Mouse (Mus musculus) left cerebral cortex, postnatal 10 days (tissue): Measurements from ENCODE around the gene Smc3. TPM values are rescaled to one million over a fixed set of nuclear protein-coding genes. Genes with fewer than 3 reads are reported as not detected.

Experiments used
- DNase-seq, 2 experiments: peaks; one replicate each; pipeline ENCODE4 v3.0.0; 2021 to 2022; ENCODE audit warnings: low spot score in 2 of 2, mixed read lengths in 1 of 2; ENCODE audit errors: extremely low spot score in 1 of 2
- intact Hi-C: fragments of 180-260 bp; cut with DNase I; formaldehyde crosslinking; loops from one replicate; pipeline ENCODE4 v1.15.1; 2025
- total RNA-seq, 2 experiments: library from RNA; stranded (reverse); gene quantifications; 2 replicates each; pipeline ENCODE4 v1.2.3; 2021

Gene Smc3
- 10 to 100 TPM; 33.9 to 36.3 TPM for total RNA-seq

DNA sequence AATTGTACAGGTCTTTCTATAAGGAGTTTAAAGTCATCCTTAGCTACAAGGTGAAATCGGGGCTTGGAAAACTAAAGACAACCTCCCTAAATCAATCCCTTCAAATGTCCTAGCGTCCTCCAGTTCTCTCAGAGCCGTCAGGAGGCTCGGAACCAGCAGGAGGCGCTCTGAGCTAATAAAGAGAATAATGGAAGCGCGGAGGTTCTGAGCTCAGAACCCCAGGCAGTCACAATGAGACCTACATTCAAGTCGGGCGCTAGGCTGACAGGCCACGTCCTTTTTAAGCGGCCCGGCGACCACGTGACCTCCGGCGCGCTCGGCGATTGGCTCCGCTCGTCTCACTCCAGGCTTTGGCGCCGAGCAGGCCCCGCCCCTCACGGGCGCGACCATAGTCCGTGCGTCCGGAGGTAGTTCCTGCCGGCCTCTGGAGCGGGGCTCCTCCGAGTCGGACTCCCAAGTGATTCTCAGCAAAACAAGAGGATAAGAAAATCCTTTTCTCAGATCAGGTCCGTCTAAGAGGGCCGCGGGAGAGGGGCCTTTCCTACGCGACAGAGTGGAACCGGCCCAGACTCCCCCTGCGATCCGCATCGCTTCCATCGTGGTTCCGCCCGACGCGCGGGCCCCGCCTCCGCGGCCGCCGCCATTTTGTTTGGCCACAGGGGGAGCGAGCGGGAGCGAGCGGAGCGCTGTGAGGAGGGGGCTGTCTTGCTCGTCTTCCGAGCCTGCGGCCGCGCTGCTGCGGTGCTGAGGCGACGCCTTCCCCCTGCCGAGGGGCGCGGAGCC, at the start of gene Smc3:
Smc3 (plus strand) TSS at position 642 of the 783 bp plus-strand sequence.
- intact Hi-C loops: no loop called here

DNA sequence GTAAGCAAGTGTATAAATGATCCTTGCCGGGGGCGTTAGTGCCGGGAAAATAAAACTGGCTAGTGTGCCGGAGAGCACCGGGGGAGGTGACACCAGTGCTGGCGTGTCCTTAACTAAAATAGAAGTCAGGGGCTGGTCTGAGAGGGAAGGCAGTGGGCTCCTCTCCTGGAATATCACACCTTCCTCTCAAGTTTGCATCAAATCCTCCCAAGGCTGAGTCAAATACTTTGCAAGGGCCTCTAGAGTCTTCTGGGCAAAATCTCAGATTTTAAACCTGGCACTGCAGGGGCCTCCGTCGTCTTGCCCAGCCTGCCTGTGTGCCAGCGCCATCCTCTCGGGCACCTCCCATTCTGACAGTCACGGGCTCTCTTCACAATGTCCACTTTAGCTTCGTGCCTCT, 49.2 kb upstream of the Smc3 start:
- intact Hi-C loops: no loop called here
- no peak for DNase-seq

More for the DNA sequence above, at the start of gene Smc3:
- DNase-seq: peak; percentile 98 to 99

DNA sequence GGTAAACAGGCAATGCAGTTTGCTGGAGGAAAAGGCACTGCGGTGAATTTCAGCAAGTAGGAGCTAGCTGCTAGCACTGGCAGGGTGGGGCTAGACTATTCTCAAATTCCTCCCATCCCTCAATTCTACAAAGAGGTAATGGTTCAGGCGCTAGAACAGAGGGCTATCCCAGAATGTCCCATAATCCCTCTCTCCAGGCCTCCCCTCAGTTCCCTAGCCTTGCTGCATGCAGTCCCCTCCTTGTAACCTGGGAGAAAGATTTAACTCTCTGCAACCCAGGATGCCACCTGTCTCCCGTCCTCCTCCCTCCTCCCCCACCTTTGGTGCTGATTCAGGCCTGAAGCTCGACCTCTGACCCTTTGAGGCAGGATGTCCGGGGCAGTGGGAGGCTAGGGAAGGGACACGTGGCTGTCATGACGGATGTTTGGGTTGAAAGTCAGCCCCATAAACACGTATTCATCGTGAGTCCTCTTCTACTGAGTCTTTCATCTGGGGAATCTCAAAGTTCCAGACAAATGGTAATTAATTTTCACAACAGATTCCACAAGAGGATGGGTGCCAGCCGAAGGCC, 47.9 kb upstream of the Smc3 start:
- intact Hi-C loops: no loop called here
- peak in 1 of 2 experiments; percentile 42 for DNase-seq

DNA sequence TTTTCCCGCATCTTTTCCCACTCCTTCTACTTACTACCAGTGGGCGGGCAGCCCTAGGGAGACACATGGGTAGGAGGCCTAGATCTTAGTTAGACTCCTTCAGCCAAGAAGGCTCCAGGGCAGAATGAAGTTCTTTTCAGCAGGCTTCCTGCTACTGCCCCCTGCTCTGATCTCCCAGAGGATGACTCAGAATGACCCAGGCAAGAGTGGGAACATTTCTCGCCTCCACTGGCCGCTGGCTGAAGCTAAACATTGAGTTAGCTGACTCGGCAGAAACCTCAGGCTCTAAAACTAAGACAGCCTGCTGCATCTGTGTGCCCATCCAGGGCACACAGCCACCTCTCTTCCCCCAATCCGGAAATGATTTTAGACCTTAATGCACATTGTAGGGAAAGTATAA, 47.4 kb upstream of the Smc3 start:
- intact Hi-C loops: no loop called here
- DNase-seq: no peak

DNA sequence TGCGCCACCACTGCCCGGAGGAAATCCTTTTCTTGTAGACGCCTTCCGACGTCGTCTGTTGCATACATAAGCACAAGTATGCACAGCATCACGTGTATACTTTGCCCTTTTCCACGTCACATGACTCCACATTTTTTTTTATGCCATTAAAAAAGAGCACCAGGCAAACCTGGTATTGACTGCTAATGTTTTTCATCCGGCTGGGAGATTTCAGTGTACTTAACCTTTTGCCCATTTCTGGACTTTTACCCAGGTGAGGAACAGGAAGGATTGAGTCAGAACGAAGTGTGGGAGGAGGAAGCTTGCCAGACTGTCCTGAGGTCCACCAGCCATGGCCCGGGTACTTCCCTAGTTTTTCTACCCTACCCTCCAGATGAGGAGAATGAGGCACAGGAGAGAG, 45.8 kb upstream of the Smc3 start:
- intact Hi-C loops: no loop called here
- no peak for DNase-seq

DNA sequence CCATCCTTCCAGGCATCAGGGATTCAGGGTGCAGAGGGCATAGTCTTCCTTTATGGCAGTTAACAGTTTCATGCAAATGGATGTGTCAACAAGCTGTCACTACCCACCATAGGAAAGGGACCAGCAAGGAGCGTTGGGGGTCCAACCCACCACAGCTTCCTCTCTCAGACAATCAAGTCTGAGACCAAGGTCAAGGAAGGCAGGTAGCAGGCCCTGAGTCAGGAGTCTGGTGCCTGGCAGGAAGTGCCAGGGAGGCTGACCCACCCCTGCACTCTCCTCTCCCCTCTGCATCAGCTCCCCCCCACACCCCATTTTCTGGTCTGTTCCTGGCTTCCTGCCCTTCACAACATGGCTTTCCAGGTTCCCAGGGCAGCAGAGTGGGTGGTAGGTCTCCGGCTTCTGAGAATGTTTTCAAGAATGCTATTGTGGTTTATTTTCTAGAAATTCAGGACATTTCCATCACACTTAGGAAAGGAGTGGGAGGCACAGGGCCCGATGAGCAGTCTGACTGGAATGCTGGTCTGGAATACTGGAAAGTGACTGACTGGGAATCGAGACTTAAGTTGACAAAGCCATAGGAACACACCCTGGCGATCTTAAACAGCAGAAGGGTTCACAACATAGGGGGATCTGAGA, 45.1 kb upstream of the Smc3 start:
- no peak for DNase-seq
- intact Hi-C loops: no loop called here

DNA sequence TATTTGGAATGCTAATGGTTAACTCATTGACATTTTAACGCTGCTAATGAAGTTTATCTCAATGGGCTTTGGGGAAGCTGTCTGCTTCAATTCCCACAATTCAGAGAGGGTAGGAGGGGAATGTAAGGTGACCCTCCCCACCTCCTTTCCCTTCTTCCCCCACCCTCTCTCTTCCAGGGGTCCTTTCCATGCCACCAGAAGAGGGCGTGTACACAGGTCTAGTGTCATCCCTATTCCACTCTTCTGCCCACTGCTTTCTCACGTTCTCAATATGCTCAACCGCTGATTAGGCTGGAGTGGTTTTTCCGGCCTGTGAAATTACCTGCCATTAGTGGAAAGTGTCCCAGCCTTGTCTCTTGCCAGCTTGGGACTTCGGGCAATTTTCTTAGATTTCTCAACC, 43.4 kb upstream of the Smc3 start:
- no peak for DNase-seq
- intact Hi-C loops: no loop called here

DNA sequence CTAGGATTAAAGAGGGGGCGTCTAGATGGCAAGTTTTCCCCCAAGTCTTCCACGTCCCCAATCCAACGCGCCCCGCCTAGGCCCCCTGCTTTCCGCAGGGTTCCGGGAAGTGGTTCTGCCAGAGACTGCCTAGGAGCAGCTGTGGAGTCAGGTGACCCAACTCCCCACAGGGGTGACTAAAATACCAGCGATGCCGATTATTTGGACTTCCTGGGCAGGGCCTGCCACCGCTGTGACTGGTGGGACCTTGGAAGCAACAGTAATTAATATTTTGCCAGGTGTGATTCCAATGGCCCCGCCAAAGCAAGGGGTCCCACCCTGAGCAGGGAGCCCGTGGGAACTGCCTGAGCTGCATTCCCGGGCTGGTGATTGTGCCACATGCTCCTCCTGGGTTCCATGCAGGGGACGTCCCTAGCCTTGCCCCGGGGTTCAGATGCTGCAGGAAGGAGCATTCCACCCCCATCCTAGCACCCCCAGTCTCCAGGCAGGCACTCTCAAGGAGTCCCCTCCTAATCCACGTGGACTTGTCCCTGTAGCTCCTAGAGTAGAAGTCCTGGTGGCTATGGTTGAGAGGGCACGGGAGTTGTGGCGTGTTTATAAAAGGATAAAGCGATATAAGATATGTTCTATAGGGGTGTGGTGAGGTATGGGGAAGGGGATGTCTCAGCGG, 42.8 kb upstream of the Smc3 start:
- DNase-seq: peak in 1 of 2 experiments; percentile 43
- intact Hi-C loops: no loop called here

DNA sequence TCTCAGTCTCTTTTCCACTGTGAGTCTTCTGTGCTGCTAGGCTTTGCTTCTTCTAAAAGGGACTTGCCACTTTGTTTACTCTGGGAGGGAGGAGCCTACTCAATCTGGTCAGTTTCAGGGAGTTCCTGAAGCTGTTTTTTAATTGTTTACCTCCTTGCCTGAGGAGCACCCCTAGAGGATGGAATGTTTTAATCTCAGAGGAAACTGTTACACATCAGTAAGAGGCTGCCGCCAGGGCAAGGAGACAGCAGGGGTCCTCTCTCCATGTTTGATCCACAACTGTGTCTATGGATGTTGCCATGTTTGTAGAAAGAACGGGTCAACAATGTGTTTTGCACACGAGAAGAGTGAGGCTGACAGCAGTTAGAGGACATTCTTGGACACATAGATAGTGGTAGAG, 39.8 kb upstream of the Smc3 start:
- intact Hi-C loops: no loop called here
- DNase-seq: no peak

DNA sequence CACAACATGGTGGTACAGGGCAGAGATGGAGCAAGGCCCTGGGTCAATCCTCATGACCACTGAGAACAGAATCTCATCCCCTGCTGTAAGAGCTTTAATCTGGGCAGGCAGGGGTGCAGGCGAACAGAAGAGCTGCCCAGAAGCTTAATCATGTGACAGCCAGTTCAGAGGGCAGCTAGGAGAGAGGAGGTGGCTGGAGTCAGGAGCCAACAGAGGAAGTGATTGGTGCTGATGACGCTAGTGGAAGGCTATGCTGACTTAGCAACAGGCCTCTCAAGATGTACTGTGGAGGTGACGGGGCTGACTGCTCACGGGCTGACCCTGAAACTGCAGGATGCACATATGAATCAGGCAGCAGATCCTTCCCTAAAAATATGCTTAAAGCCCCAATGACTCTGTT, 36.0 kb upstream of the Smc3 start:
- intact Hi-C loops: no loop called here
- DNase-seq: no peak

DNA sequence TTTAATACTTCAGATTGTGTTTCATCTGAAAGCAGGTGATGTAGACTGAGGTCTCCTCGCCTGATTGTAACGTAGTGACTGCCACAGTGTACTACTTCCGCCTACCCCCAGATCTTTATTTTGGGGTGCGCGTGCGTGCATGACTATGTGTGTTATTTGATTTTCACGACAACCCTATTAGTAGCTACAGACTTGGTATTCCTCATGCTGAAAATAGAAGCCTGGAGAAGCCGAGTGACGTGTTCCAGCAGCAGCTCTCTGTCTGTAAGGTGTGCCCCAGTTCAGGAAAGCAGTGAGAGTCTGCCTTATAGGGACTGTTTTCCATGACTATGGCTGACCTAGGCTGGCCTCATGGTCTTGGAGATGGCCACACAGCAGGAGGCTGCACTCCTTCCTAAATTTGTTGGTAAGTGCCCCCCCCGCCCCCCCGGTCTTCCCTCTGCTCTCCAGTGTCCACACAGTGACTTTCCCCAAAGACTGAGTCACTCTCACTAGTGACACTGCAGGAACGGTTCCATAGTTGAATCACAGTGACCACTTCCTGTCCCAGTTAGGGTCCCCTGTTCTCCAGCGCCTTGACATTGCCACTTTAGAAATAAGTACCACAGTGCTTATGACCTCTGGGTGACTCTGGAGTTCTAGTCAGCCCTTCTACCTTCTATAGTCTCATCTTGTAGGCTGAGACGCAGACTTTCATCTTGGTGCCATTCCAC, 34.5 kb upstream of the Smc3 start:
- intact Hi-C loops: no loop called here
- no peak for DNase-seq

DNA sequence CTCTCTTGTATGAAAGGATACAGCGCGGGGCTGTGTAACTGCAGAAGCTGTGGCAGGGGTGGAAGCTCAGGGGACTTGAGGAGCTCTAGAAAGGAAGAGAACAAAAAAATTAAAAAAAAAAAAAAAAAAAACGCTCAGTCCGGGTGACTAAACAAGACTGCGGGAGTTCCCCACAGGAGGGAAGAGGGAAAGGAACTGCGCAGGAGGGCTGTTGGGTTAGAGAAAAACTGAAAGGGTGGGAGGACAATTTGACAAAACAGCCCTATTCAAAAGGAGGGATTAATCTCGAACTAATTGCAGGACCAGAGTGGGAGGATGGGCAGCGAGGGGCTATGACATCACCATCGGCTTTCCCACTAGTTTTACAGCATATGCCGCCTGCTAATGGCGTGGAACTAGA, 32.3 kb upstream of the Smc3 start:
- DNase-seq: no peak
- intact Hi-C loops: no loop called here

DNA sequence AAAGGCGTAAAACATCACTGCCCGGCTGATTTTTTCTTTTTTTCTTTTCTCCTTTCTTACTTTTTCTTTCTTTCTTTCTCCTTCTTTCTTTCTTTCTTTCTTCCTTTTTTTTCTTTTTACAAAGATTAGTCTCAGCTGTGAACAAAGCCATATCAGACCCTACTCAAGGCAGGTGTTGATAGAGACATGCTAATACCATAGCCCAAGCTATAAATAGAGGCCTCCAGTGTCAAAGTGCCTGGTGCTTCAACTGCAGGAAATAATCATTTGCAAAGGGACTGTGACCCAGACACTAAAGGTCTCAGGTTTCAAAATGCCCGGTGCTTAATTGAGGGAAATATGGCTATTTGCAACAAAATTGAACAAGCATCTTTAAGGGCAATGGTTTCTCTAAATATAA, 31.6 kb upstream of the Smc3 start:
- no peak for DNase-seq
- intact Hi-C loops: no loop called here

DNA sequence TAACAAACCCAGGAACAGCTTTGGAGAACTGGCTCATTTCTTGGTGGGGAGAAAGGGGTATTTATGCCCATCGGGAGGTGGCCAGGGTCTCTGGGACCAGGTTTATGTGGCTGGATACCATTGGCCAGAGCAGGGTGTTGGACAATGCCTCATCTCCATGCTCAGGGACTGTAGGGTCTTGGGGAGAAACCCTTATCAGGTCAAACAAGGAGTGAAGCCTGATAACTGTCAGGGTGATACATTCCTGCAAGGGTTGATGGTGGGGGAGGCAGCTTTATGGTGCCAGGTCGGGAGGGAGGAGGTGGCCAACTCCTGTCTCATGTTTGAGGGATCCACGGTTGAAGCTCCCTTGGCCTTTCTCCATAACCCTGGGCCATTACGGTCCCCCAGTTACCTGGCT, 29.1 kb upstream of the Smc3 start:
- intact Hi-C loops: no loop called here
- no peak for DNase-seq

DNA sequence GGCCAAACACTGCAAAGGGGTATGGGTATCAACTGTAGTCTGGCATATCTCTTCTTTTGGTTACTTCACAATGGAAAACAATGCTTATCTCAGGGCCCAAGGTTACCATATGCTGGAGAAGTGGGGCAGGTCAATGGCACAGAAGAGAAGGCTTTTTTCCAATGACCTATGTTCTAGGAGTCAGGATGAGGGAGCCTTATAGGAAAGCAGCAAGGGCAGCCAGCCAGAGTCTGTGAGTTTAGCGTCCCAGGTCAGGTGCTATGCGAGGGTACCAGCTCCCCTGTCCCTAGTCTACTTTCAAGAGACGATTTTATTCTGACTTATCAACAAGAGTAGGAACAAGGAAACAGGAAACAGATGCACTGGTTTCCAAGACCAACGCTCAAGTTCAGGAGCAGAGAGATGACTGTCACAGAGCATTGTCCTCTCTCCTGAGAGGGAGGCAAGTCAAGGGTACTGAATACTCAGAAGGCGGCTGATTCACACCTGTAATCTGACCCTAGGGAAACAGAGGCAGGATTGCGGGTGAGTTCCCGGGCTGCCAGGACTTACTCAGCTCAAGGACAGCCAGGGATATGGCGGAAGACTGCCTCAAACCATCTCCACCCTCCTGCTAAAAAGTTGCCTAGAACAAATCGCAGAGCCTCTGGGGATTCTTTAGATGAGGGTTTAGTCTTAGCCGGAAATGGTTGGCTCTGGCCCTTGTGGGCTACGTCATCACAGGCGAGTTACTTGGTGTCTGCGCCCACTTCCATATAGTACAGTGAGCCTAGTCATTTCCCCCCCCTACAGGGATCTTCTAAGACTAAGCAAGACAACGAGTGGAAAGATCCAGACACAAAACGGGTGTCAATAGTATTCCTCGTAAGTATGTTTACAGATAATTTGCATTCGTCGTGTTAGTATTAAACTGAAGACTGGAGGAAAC, 28.4 kb upstream of the Smc3 start:
- no peak for DNase-seq
- intact Hi-C loops: no loop called here

DNA sequence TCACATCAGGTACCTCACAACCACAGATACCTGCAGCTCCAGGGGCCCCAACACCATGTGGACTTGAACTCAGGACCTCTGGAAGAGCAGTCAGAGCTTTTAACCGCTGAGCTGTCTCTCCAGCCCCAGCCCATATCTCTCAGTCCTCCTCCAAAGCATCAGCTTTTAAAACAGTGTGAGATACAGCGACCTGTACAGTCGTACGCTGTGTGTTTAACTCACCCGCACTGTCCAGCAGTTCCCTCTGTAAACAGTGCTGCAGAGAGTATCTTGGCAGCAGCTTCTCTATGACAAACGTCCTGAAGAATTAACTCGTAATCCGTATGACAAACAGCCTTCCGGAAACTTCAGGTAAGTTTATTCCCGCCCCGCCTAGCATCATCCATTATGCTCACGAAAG, 27.6 kb upstream of the Smc3 start:
- intact Hi-C loops: no loop called here
- DNase-seq: no peak

DNA sequence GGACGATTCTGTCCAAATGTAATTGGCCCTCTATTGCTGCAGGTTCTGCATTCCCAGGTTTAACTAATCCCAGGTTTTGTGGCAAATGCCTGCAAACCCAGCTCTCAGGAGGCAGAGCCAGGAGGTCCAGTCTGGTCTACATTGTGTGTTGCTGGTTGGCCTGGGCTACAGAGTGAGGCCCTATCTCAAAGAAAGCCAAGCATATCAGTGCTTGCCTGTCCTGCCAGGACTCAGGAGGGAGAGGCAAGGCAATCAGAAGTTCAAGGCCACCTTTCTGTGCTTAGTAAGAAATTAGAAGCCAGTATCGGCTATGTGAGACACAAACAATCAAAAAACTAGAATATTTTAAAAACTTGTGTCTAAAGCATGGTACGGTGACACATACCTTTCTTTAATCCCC, 27.0 kb upstream of the Smc3 start:
- DNase-seq: no peak
- intact Hi-C loops: no loop called here

DNA sequence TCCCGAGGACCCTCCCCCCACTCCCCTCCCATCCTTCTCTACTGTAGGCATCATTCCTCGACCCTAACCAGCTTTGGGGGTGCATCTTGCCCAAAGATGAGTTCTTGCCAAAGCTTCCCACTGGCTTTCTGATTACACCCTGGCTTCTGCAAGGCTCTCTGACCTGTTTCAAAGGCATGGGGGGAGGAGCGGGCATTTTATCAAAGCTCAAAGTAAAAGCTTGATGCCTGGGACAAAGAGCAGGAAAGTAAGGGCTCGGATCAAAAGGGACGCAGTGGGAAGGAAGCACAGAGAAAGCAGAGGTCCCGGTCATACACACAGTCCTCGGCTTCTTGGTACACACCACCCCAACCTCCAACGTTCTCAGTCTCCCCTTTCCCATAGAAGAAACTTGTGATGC, 26.1 kb upstream of the Smc3 start:
- no peak for DNase-seq
- intact Hi-C loops: no loop called here
